Mouse (Mus musculus) erythroblast, embryonic 14.5 days (primary cell): ENCODE results near the gene Rbfox3. TPM values are rescaled to one million over a fixed set of nuclear protein-coding genes. Genes with fewer than 3 reads are reported as not detected.

ENCODE experiments used
- H3K27me3 ChIP-seq: 2 replicates; pipeline ENCODE4 v1.6.1; 2012; ENCODE audit warnings: inconsistent platforms; ENCODE audit not compliant: control insufficient read depth
- H3K36me3 ChIP-seq: 2 replicates; pipeline ENCODE4 v1.6.1; 2012; ENCODE audit warnings: mild to moderate bottlenecking, inconsistent platforms; ENCODE audit not compliant: control insufficient read depth
- H3K4me1 ChIP-seq: 2 replicates; pipeline ENCODE4 v1.6.1; 2012; ENCODE audit warnings: inconsistent platforms; ENCODE audit not compliant: control insufficient read depth
- H3K4me3 ChIP-seq: replicated peaks from 2 replicates; pipeline ENCODE3; 2012; ENCODE audit warnings: moderate library complexity, mild to moderate bottlenecking, inconsistent platforms
- H3K9me3 ChIP-seq: 2 replicates; pipeline ENCODE4 v1.6.1; 2012; ENCODE audit warnings: low read length, inconsistent platforms, mixed read lengths; ENCODE audit not compliant: control insufficient read depth
- GATA1 ChIP-seq: IDR thresholded peaks from 2 replicates; pipeline ENCODE4 v1.6.1; 2012; ENCODE audit warnings: low read length, inconsistent platforms, mixed read lengths
- TAL1 ChIP-seq: IDR thresholded peaks from 3 replicates; pipeline ENCODE4 v1.6.1; 2012; ENCODE audit warnings: low read length, inconsistent platforms, mixed read lengths
- polyA plus RNA-seq: library from polyadenylated mRNA; stranded (reverse); fragments of >175 nt; gene quantifications from 2 replicates; pipeline ENCODE4 v1.2.3, GENCODE M21; 2012

Rbfox3 gene
- polyA plus RNA-seq, result 0.02 and 0.03 TPM in 2 replicates

DNA sequence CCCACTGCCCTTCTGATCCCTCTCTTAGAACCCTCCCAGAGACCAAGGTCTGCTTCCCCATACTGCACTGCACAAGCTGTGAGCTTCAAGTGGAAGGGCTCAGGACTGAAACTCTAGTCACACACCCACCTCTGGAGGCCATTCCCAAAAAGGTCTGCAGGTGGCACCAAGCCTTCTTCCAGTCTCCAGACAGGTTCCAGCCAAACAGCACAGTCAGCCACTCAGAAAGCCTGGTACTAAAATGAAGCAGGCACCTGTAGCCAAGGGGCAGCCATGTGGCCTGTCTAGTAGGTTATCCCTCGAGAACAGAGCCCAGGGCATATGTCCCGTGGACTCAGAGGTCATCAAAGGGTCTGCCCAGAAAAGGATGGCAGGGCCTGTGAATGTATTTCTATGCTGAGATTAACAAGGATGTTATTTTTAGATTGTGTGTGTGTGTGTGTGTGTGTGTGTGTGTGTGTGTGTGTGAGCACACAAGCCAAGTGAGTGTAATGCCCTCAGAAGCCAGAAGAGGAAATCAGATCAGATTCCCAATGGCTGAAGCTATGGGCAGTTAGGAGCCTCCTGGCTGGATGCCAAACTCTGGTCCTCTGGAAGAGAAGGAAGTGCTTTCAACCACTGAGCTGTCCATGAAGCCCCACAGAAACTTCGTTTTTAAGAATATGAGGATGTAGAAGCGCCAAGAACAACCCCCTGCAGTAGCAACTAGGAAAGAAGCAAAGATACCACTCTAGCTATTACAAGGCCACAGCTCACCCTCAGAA, at the start of gene Rbfox3:
Rbfox3 (minus strand) TSS at position 291 of the 764 bp plus-strand sequence.
- TF ChIP-seq TAL1 (no peak), GATA1 (no peak)
- Histone ChIP-seq H3K4me1 (no peaks in the 10 kb centered on the region), H3K9me3 (no peaks in the 10 kb centered on the region), H3K4me3 (no peak within 1 kb of the TSS), H3K36me3 (no peaks in the 10 kb centered on the region), H3K27me3 (peaks cover 47% of the 10 kb centered on the region)

DNA sequence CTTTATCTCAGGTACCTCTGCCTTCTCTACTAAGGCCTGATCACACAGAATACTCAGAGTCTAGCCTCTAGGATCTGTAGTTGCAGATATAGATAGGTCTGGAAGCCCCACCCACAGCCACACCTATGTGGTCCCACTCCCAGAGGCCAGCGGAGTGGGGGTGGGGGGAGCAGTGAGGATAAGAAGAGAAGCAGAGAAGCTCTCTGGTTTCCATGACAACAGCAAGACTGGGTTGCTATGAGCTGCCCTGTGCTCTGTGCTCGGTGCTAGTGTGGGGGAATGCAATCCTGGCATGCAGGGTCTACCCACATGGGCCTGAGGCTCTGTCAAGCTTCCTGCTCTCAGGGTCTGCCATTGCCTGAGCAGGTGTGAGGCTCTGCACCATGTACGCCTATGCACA, 49.3 kb upstream of the Rbfox3 start:
- TF ChIP-seq TAL1 (no peak), GATA1 (no peak)
- Histone ChIP-seq H3K4me3 (no peak overlapping the region), H3K27me3 (no peaks in the 10 kb centered on the region), H3K36me3 (no peaks in the 10 kb centered on the region), H3K4me1 (no peaks in the 10 kb centered on the region; the same call in 1 of the 2 replicates), H3K9me3 (no peaks in the 10 kb centered on the region)

DNA sequence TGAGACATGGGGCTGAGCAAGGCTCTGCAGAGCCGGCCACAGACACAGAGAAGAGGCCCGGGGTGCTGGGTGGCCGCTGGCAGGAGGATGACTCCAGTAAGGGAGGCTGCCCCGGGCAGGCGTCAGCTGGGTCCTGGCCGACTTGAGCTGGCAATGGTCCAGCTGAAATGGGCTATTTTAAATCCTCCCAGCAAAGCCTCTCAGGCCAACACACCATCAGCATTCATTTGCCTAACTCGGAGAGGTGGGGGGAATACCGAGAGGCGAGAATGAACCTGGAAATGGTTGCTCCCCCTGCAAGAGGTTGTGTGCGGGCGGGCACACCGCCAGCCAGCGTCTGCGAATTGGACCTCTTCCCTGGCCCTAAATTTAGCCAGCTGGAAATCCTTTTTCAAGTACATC, 45.7 kb upstream of the Rbfox3 start:
- TF ChIP-seq TAL1 (no peak), GATA1 (no peak)
- H3K36me3 ChIP-seq, result no peaks in the 10 kb centered on the region
- no peak overlapping the region for H3K4me3 ChIP-seq
- H3K4me1 ChIP-seq, result no peaks in the 10 kb centered on the region; the same call in 1 of the 2 replicates
- no peaks in the 10 kb centered on the region for H3K9me3 ChIP-seq
- no peaks in the 10 kb centered on the region for H3K27me3 ChIP-seq

DNA sequence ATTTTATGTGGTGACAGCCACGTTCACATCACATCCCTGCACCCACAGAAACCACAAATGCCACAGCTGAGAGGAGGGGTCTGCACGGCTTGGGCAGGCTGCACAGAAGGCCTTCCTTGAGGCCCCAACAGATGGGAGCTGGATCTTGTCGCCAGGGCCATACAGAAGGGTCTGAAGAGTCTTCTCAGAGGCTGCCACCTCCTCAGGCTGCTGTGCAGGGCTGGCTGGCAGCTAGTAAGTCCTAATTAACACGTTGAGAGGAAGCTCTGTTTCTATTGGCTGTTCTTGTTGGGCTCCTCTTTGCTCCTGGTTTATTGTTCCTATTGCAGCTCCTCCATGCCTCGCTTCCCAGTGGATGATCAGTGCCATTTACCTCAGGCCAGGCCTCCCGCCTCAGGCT, 43.6 kb upstream of the Rbfox3 start:
- no peak overlapping the region for H3K4me3 ChIP-seq
- no peaks in the 10 kb centered on the region for H3K27me3 ChIP-seq
- no peaks in the 10 kb centered on the region for H3K4me1 ChIP-seq
- H3K36me3 ChIP-seq, result no peaks in the 10 kb centered on the region
- H3K9me3 ChIP-seq, result no peaks in the 10 kb centered on the region
- TF ChIP-seq TAL1 (no peak), GATA1 (no peak)

DNA sequence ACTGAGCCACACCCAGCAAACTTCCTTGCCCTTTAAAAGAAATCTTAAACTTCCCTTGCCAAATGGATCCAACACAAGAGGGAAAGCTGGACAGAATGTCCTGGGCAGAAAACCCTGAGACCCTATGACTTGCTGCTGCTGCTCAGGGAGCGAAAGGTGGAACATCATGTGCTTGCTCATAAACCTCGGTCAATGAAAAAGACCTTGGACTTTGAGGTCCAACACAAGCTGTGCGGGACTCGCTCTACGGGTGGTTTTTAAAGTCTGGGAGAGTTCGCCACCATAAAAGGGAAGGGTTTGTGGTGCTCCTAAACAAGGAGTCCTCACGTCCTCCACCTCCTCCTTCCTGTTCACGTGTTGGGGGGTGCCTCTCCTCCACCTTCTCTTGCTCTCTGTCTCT, 34.5 kb upstream of the Rbfox3 start:
- Histone ChIP-seq H3K9me3 (no peaks in the 10 kb centered on the region), H3K27me3 (no peaks in the 10 kb centered on the region)

DNA sequence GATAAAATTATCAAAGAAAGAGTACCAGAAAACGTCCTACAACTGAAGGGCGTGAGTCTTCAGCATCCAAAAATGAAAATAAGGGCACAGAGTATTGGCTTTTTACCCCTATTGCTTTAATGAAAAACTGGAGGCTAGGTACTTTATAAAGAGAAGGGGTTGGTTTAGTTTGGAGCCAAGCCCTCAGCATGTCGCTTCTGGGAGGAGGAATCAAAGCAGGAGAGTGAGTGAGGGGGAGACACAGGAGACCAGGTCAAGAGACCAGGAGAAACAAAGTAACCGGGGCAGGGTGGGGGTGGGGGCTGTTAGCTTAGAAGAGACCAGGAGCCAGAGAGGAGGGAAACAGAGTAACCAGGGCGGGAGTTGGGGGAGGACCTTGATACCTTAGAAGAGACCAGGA, 29.9 kb upstream of the Rbfox3 start:
- Histone ChIP-seq H3K4me1 (no peaks in the 10 kb centered on the region), H3K9me3 (no peaks in the 10 kb centered on the region), H3K27me3 (no peaks in the 10 kb centered on the region), H3K4me3 (no peak overlapping the region), H3K36me3 (no peaks in the 10 kb centered on the region)
- no peak for TF ChIP-seq GATA1
- TF ChIP-seq TAL1, result no peak

More for the DNA sequence above, 34.5 kb upstream of the Rbfox3 start:
- Histone ChIP-seq H3K36me3 (no peaks in the 10 kb centered on the region), H3K4me1 (no peaks in the 10 kb centered on the region), H3K4me3 (no peak overlapping the region)
- TF ChIP-seq GATA1, result no peak
- TF ChIP-seq TAL1, result no peak

DNA sequence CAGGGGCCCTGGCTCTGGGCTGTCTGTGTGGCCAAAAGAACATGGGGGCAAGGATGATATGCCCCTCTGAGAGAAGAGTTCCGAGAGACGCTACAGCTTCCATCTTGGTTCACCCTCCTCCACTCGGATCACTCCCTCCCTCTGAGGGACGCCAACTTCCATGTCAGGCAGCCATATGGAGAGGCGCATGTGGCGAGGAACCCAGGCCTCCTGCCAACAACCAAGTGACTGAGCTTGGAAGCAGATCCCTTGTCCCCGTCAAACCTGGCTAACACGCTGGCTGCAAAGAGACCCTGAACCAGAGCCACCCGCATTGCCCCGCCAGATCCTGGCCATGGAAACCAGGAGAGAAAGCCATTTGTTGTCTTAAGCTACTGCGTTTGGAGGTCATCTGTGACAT, 29.1 kb upstream of the Rbfox3 start:
- H3K4me1 ChIP-seq, result no peaks in the 10 kb centered on the region
- no peaks in the 10 kb centered on the region for H3K27me3 ChIP-seq
- TF ChIP-seq TAL1, result no peak
- TF ChIP-seq GATA1, result no peak
- no peak overlapping the region for H3K4me3 ChIP-seq
- H3K9me3 ChIP-seq, result no peaks in the 10 kb centered on the region
- H3K36me3 ChIP-seq, result no peaks in the 10 kb centered on the region

DNA sequence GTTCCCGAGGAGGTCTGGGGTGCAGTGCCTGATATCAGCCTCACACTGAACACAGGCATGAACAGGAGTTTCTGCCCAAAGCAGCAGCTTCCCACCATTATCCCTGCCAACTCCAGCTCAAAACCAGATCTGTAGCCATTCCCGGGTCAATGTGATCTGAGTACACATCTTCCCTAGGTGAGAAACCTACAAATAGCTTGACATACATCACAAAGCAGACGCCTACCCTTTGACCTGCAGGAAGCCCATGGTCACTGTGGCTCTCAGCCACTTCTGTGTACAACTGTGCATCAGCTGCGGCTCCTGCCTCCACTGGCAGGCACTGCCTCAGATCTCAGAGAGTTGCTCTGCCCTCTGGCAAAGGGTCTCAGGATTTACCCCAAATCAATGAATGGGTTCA, 28.3 kb upstream of the Rbfox3 start:
- Histone ChIP-seq H3K4me3 (no peak overlapping the region), H3K9me3 (no peaks in the 10 kb centered on the region), H3K27me3 (no peaks in the 10 kb centered on the region), H3K36me3 (no peaks in the 10 kb centered on the region), H3K4me1 (no peaks in the 10 kb centered on the region)
- TF ChIP-seq GATA1 (no peak), TAL1 (no peak)

DNA sequence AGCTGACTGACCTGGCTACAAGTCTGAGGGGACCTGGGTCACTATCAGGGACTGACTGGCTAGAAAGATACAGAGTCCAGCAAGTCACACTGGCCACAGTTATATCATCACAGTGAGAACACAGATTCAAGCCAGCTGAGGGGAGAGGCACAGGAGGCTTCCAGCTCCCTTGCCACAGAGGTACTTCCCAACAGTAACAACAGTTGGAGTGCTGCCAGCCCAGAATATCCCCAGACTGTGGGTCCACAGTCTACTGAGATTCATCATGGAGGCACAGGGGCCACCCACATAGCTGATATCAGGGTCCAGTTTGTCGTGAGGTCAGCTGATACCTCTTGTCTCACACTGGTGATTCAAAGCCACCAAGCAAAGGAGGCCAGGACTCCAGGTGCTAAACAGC, 23.5 kb upstream of the Rbfox3 start:
- TF ChIP-seq TAL1, result no peak
- TF ChIP-seq GATA1, result no peak
- Histone ChIP-seq H3K4me1 (no peaks in the 10 kb centered on the region), H3K36me3 (no peaks in the 10 kb centered on the region), H3K9me3 (no peaks in the 10 kb centered on the region), H3K4me3 (no peak overlapping the region), H3K27me3 (no peaks in the 10 kb centered on the region)
